Mouse (Mus musculus) C2C12 (cell line): ENCODE results near the gene Trim10.

Experiments used
- CEBPB ChIP-seq: IDR thresholded peaks from one replicate; pipeline ENCODE4 v1.6.1; 2011; ENCODE audit warnings: low read depth, mild to moderate bottlenecking, control low read depth, moderate library complexity
- CTCF ChIP-seq: IDR thresholded peaks from one replicate; pipeline ENCODE4 v1.5.1; 2011; ENCODE audit not compliant: control insufficient read depth, insufficient read depth, insufficient read length
- MAX ChIP-seq: IDR thresholded peaks from one replicate; pipeline ENCODE4 v1.6.1; 2011; ENCODE audit warnings: mild to moderate bottlenecking, control low read depth
- USF1 ChIP-seq: IDR thresholded peaks from one replicate; pipeline ENCODE4 v1.6.1; 2011; ENCODE audit warnings: low read depth, mild to moderate bottlenecking, control low read depth, moderate library complexity

DNA sequence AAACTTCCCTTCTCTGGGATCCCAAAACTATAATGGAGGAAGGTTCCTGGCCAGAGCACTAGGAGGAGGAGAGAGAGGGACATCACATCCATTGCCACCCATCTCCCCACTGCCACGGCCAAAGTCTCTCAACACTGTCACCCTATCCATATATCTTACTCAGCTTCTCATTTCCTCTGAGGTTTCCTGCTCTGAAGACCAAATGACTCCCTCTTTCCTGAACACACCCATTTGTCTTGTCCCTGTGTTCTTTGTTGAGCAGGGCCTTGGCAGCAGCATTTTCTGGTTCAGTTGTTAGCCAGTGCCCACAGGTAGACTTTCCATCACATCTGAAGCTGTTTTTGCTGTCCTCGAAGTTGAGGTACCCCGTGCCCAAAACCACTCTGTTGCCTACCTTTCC, 11.2 kb upstream of the Trim10 start:
- TF ChIP-seq CTCF (no peak), CEBPB (no peak), USF1 (no peak), MAX (no peak)
